Mouse (Mus musculus): ENCODE data around the gene Lrrc45. TPM values are rescaled to one million over a fixed set of nuclear protein-coding genes. Genes with fewer than 3 reads are reported as not detected.
"Not testable (repeated sequence)": the region's sequence is repeated elsewhere in the genome, so short reads cannot be mapped to it uniquely, and the experiment has no call there.

Gene Lrrc45
- polyA plus RNA-seq, 1 experiment from 2014 or later: 27.5 TPM

DNA sequence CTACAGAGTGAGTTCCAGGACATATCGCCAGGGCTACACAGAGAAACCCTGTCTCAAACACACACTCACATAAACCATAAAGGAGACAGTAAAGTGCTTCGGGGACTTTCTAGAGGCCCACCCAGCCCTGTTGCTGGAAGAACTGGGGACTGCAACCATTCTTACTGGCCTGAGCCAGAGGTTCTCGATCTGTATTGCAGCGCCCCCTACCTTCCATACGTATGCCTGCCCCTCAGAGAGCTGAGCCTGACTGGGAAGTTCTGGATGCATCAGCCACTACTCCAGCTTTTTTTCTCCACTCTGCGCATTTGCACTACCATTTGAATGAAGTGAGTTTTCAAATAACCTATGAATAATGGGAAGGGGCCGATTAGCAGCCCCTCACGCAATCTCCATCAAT lies 35.7 kb downstream of the Lrrc45 start:
- H3K9ac ChIP-seq: no peak overlapping the region
- ATAC-seq (replicated peaks; ENCODE audit: insufficient number of reproducible peaks, insufficient read depth, low FRiP score, low read depth): no peak
- no peak overlapping the region for H3K4me3 ChIP-seq
- no peaks in the 10 kb centered on the region for H3K4me1 ChIP-seq (replicated peaks)
- no peak overlapping the region for H3K27ac ChIP-seq
- no peak overlapping the region for H3K4me2 ChIP-seq
- H3K27me3 ChIP-seq: 0 out of 2 replicates have a peak, but pooled peaks cover 3% of the 10 kb centered on the region
- H3K36me3 ChIP-seq: no peaks in the 10 kb centered on the region
- WGBS: 58% methylated on average over 8 of the region's 8 CpGs
- no peaks in the 10 kb centered on the region for H3K9me3 ChIP-seq (replicated peaks)

- no peaks in the 10 kb centered on the region for H3K9me3 ChIP-seq (replicated peaks)
- 0 out of 2 replicates have a peak, but pooled peaks cover 3% of the 10 kb centered on the region for H3K27me3 ChIP-seq
- no peak overlapping the region for H3K4me2 ChIP-seq
- H3K4me1 ChIP-seq (replicated peaks): no peaks in the 10 kb centered on the region
- no peak overlapping the region for H3K9ac ChIP-seq
- WGBS: 65% methylated on average over 4 of the region's 4 CpGs
- no peak for ATAC-seq (replicated peaks; ENCODE audit: insufficient number of reproducible peaks, insufficient read depth, low FRiP score, low read depth)
- H3K27ac ChIP-seq: no peak overlapping the region
- H3K36me3 ChIP-seq: no peaks in the 10 kb centered on the region
- H3K4me3 ChIP-seq: no peak overlapping the region
Observed at GRCm38 (mm10) chr11:120751606-120752005, 37.9 kb downstream of the Lrrc45 start.

DNA sequence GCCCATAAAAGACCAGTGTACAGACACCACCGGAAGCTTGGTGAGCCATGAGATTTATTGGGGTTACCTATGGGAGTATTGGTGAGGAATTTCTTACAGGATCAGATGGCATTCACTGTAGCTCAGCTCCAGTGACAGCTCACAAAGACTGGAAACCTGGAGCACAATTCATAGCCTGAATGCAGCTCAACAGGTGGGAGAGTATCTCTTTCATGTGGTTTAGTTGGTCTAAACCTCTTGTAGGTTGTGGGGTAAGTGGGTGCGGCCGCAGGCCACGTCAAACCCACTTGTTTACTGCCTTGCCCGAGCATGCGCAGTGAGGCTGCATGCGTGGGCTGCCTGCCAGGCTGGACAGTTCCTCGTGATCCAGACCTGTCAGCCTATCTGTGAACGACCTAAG lies 46.5 kb downstream of the Lrrc45 start:
- Histone ChIP-seq H3K4me2 (no peak overlapping the region), H3K4me3 (no peak overlapping the region), H3K9me3 (replicated peaks) (0 out of 2 replicates have a peak, but pooled peaks cover 10% of the 10 kb centered on the region), H3K4me1 (replicated peaks) (peaks cover 11% of the 10 kb centered on the region), H3K36me3 (no peaks in the 10 kb centered on the region), H3K27me3 (peaks cover 12% of the 10 kb centered on the region; the same call in 1 of the 2 replicates), H3K27ac (no peak overlapping the region), H3K9ac (no peak overlapping the region)
- no peak for ATAC-seq (replicated peaks; ENCODE audit: insufficient number of reproducible peaks, insufficient read depth, low FRiP score, low read depth)
- 71% methylated on average over 9 of the region's 9 CpGs for WGBS

DNA sequence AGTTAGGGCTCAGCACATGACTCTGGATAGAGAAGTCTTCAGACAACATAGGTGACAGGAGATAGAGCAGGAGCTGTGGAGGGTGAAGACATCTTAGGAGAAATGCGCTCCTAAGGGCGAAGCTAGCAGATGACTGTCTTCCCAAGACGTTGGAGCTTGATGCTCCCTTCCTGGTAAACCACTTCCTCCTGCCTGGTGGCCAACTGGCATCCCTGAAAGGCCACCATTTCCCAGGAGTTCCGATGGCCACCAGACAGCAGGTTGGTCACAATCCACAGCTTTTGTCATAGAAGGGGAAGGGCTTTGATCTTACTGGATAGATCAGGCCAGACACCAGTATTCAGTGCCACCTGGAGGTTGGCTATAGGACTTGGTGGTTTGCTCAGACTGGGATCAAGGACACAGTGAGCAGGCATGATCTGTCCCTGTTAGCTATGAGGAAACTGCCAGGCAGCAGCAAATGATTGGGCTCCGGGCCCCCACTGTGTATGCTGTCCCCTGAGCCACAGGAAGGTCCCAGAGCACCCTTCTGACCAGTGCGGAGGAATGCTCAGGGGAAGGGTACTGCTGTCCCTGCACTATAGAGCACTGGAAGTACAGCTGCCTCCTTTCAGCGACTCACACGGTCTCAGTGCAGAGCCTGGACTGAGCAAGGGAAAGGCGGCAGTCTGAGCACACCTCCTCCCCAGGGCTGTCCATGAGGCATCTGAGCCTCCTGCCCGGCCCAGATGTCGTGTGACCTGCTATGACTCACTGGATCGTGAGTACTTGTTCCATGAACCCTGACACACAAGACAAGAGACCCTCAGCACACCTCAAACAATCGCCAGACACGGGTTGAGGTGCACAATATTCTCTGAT lies 48.3 kb downstream of the Lrrc45 start:
- Histone ChIP-seq H3K9me3 (replicated peaks) (0 out of 2 replicates have a peak, but pooled peaks cover 10% of the 10 kb centered on the region), H3K4me3 (peak overlapping the region; percentile 22; the same call in 1 of the 2 replicates), H3K9ac (peak overlapping the region; percentile 28; the same call in 1 of the 2 replicates), H3K27ac (no peak overlapping the region), H3K36me3 (no peaks in the 10 kb centered on the region), H3K4me1 (replicated peaks) (peaks cover 11% of the 10 kb centered on the region), H3K27me3 (peaks cover 17% of the 10 kb centered on the region), H3K4me2 (peak overlapping the region; percentile 53)
- 0 out of 2 replicates have a peak, but pooled peaks have one; percentile 36 for ATAC-seq (replicated peaks; ENCODE audit: insufficient number of reproducible peaks, insufficient read depth, low FRiP score, low read depth)
- 53% methylated on average over 14 of the region's 14 CpGs for WGBS

DNA sequence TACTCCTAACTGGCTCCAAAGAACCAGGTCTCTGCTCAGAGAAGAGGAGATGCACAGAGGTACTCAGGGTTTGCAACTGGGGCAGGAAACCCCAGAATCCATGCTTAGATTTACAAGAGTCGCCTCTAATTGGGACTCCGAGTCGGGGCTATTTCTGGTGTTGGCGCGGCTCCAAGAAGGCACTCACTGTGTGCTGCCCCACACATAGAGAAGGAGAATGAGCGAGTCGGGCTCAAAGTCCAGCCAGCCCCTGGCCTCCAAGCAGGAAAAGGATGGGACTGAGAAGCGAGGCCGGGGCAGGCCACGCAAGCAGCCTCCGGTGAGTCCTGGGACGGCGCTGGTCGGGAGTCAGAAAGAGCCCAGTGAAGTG lies 48.9 kb downstream of the Lrrc45 start, which contains the start of gene Hmga1b:
Gene Hmga1b (plus strand): TSS at position 123 of the 370 bp plus-strand sequence.
- 0 out of 2 replicates have a peak, but pooled peaks have one; percentile 12 for ATAC-seq (replicated peaks; ENCODE audit: insufficient number of reproducible peaks, insufficient read depth, low FRiP score, low read depth)
- H3K27ac ChIP-seq, H3K36me3 ChIP-seq: not testable (repeated sequence)
- Histone ChIP-seq H3K9me3 (replicated peaks) (0 out of 2 replicates have a peak, but pooled peaks cover 10% of the 10 kb centered on the region), H3K9ac (peak within 1 kb of the TSS; percentile 28; the same call in 1 of the 2 replicates), H3K4me2 (peak within 1 kb of the TSS; percentile 53), H3K4me3 (peak within 1 kb of the TSS; percentile 22), H3K4me1 (replicated peaks) (peaks cover 11% of the 10 kb centered on the region), H3K27me3 (peaks cover 17% of the 10 kb centered on the region)
- 16% methylated on average over 14 of the region's 14 CpGs for WGBS

DNA sequence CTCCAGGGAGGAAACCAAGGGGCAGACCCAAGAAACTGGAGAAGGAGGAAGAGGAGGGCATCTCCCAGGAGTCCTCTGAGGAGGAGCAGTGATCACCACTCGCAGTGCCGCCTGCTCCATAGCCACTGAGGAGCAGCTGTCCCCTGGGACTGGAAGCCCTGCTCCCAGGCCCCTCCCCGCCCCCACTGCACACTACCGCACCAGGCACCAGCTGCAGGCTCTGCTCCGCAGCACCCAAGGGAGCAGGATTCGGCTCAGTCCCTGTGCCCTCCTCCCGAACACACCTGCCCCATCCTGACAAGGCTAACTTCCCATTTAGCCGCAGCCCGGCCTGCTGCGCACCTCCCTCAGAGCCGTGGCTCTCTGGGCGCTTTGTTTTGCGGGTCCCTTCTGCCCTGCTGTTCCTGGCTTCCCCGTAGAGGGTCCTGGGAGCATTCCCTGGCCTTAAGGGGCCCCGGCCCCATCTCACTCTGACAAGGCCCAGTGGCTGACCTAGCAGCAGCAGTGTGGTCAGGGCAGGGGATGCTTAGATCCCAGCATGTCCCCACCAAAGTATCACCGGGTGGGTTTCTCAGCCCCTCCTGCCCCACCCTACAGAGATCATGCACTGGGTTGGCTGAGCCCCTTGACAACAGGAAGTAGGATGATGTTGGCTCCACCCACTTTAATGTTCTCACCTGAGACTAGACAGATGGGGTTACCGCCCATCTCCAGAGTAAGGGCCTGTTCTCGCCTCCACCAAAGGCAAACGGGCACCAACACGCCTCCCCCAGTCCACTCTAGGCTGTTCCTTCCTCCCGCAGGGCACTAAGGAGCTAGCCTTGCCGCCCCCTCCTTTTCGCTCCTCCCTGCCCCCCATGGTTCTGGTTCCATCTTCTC lies 49.6 kb downstream of the Lrrc45 start:
- H3K4me1 ChIP-seq (replicated peaks): peaks cover 11% of the 10 kb centered on the region
- not testable (repeated sequence) for H3K9ac ChIP-seq; H3K9me3 ChIP-seq (replicated peaks); H3K27ac ChIP-seq; H3K36me3 ChIP-seq
- H3K4me2 ChIP-seq: peak overlapping the region; percentile 53
- H3K27me3 ChIP-seq: peaks cover 17% of the 10 kb centered on the region
- peak overlapping the region; percentile 22 for H3K4me3 ChIP-seq
- 13% methylated on average over 8 of the region's 23 CpGs for WGBS
- ATAC-seq (replicated peaks; ENCODE audit: insufficient number of reproducible peaks, insufficient read depth, low FRiP score, low read depth): peak; percentile 12; the same call in 1 of the 2 replicates

DNA sequence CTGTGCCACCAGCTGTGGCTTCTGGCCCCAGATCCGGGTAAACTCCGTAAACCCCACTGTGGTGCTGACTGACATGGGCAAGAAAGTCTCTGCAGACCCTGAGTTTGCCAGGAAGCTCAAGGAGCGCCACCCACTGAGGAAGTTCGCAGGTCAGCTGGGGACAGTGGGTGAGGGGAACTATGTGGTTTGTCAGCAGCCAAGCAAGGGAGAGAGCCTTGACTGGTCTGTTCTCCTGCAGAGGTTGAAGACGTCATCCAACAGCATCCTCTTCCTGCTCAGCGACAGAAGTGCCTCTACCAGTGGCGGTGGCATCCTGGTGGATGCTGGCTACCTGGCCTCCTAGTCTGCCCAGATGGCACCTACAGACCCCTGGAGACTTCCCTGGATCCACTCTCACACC lies 53.3 kb downstream of the Lrrc45 start:
- not testable (repeated sequence) for ATAC-seq (replicated peaks; ENCODE audit: insufficient number of reproducible peaks, insufficient read depth, low FRiP score, low read depth); H3K27ac ChIP-seq; H3K36me3 ChIP-seq; H3K4me3 ChIP-seq; H3K9me3 ChIP-seq (replicated peaks); H3K4me2 ChIP-seq; H3K4me1 ChIP-seq (replicated peaks); H3K9ac ChIP-seq
- H3K27me3 ChIP-seq: peaks cover 12% of the 10 kb centered on the region
- WGBS: 64% methylated on average over 4 of the region's 7 CpGs

DNA sequence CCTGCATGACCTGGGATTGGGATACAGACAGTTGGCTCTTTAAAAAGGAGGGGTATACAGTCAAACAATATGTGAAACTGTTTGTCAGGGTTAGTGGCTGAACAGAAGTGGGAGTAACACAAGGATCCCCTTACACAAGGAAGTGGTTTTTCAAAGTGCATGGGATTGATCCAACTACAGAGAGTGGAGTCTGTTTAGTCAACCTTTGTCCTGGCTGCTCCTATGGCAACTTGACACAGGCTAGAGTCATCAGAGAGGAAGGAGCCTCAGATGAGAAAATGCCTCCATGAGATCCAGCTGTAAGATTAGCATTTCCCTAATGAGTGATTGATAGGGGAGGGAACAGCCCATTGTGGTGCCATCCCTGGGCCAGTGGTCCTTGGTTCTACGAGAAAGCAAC lies 54.5 kb downstream of the Lrrc45 start:
- WGBS: 73% methylated on average over 1 of the region's 1 CpGs
- ATAC-seq (replicated peaks; ENCODE audit: insufficient number of reproducible peaks, insufficient read depth, low FRiP score, low read depth): no peak
- H3K27ac ChIP-seq: no peak overlapping the region

More for the DNA sequence above, 54.5 kb downstream of the Lrrc45 start:
- no peak overlapping the region for H3K4me3 ChIP-seq
- H3K36me3 ChIP-seq: no peaks in the 10 kb centered on the region
- no peak overlapping the region for H3K9ac ChIP-seq
- H3K4me1 ChIP-seq (replicated peaks): no peaks in the 10 kb centered on the region
- H3K9me3 ChIP-seq (replicated peaks): no peaks in the 10 kb centered on the region
- H3K4me2 ChIP-seq: no peak overlapping the region
- H3K27me3 ChIP-seq: peaks cover 7% of the 10 kb centered on the region; the same call in 1 of the 2 replicates

Other genes starting within 250 kb of the Lrrc45 start
- gene Arl16, start 246.3 kb upstream of the Lrrc45 start, polyA plus RNA-seq (2015; fragmentation: Nextera tagmentation; extraction: Ambion mirVana): 26.7 and 37.5 TPM in 2 replicates
- 203 and 218 TPM in 2 replicates for gene Mrpl12, start 229.3 kb upstream of the Lrrc45 start, polyA plus RNA-seq (2015; fragmentation: Nextera tagmentation; extraction: Ambion mirVana)
- gene Slc25a10, start 222.1 kb upstream of the Lrrc45 start, polyA plus RNA-seq (2015; fragmentation: Nextera tagmentation; extraction: Ambion mirVana): 32.1 and 45.0 TPM in 2 replicates
- gene Gcgr, start 183.2 kb upstream of the Lrrc45 start, polyA plus RNA-seq (2015; fragmentation: Nextera tagmentation; extraction: Ambion mirVana): 2.7 and 2.8 TPM in 2 replicates
- 119 and 143 TPM in 2 replicates for gene Mcrip1, start 164.2 kb upstream of the Lrrc45 start, polyA plus RNA-seq (2015; fragmentation: Nextera tagmentation; extraction: Ambion mirVana)
- 0.50 and 7.6 TPM in 2 replicates for gene Ppp1r27, start 162.8 kb upstream of the Lrrc45 start, polyA plus RNA-seq (2015; fragmentation: Nextera tagmentation; extraction: Ambion mirVana)
- gene P4hb, start 140.7 kb upstream of the Lrrc45 start, polyA plus RNA-seq (2015; fragmentation: Nextera tagmentation; extraction: Ambion mirVana): 357 and 484 TPM in 2 replicates
- gene Arhgdia, start 132.3 kb upstream of the Lrrc45 start, polyA plus RNA-seq (2015; fragmentation: Nextera tagmentation; extraction: Ambion mirVana): 345 and 458 TPM in 2 replicates
- gene Alyref, start 115.6 kb upstream of the Lrrc45 start, polyA plus RNA-seq (2015; fragmentation: Nextera tagmentation; extraction: Ambion mirVana): 238 and 262 TPM in 2 replicates
- gene Anapc11, start 115.5 kb upstream of the Lrrc45 start, polyA plus RNA-seq (2015; fragmentation: Nextera tagmentation; extraction: Ambion mirVana): 175 and 182 TPM in 2 replicates
- gene Npb, start 105.4 kb upstream of the Lrrc45 start, polyA plus RNA-seq (2015; fragmentation: Nextera tagmentation; extraction: Ambion mirVana): 11.7 and 13.0 TPM in 2 replicates
- gene Pcyt2, start 96.0 kb upstream of the Lrrc45 start, polyA plus RNA-seq (2015; fragmentation: Nextera tagmentation; extraction: Ambion mirVana): 80.3 and 111 TPM in 2 replicates
- 17.6 and 25.1 TPM in 2 replicates for gene Sirt7, start 88.7 kb upstream of the Lrrc45 start, polyA plus RNA-seq (2015; fragmentation: Nextera tagmentation; extraction: Ambion mirVana)
- 17.8 and 21.2 TPM in 2 replicates for gene Mafg, start 80.3 kb upstream of the Lrrc45 start, polyA plus RNA-seq (2015; fragmentation: Nextera tagmentation; extraction: Ambion mirVana)
- 17.1 and 23.5 TPM in 2 replicates for gene Pycr1, start 70.2 kb upstream of the Lrrc45 start, polyA plus RNA-seq (2015; fragmentation: Nextera tagmentation; extraction: Ambion mirVana)
- gene Myadml2, start 65.8 kb upstream of the Lrrc45 start, polyA plus RNA-seq (2015; fragmentation: Nextera tagmentation; extraction: Ambion mirVana): 13.2 and 15.4 TPM in 2 replicates
- gene Notum, start 52.8 kb upstream of the Lrrc45 start, polyA plus RNA-seq (2015; fragmentation: Nextera tagmentation; extraction: Ambion mirVana): 1.5 and 2.7 TPM in 2 replicates
- 90.4 and 110 TPM in 2 replicates for gene Aspscr1, start 41.0 kb upstream of the Lrrc45 start, polyA plus RNA-seq (2015; fragmentation: Nextera tagmentation; extraction: Ambion mirVana)
- 105 and 111 TPM in 2 replicates for gene Cenpx, start 187 bp upstream of the Lrrc45 start, polyA plus RNA-seq (2015; fragmentation: Nextera tagmentation; extraction: Ambion mirVana)
- gene Rac3, start 7.5 kb downstream of the Lrrc45 start, polyA plus RNA-seq (2015; fragmentation: Nextera tagmentation; extraction: Ambion mirVana): 7.8 and 17.0 TPM in 2 replicates
- gene Dcxr, start 13.4 kb downstream of the Lrrc45 start, polyA plus RNA-seq (2015; fragmentation: Nextera tagmentation; extraction: Ambion mirVana): 7.0 and 16.7 TPM in 2 replicates
- 11.4 and 46.0 TPM in 2 replicates for gene Cbr2, start 18.2 kb downstream of the Lrrc45 start, polyA plus RNA-seq (2015; fragmentation: Nextera tagmentation; extraction: Ambion mirVana)
- gene Hmga1b, start 48.9 kb downstream of the Lrrc45 start, polyA plus RNA-seq (2015; fragmentation: Nextera tagmentation; extraction: Ambion mirVana): 2.1 and 2.8 TPM in 2 replicates
- gene Rfng, start 70.3 kb downstream of the Lrrc45 start, polyA plus RNA-seq (2015; fragmentation: Nextera tagmentation; extraction: Ambion mirVana): 21.1 and 30.8 TPM in 2 replicates
- 113 and 134 TPM in 2 replicates for gene Gps1, start 70.3 kb downstream of the Lrrc45 start, polyA plus RNA-seq (2015; fragmentation: Nextera tagmentation; extraction: Ambion mirVana)
- 36.9 and 50.0 TPM in 2 replicates for gene Dus1l, start 82.5 kb downstream of the Lrrc45 start, polyA plus RNA-seq (2015; fragmentation: Nextera tagmentation; extraction: Ambion mirVana)
- 17.0 and 31.7 TPM in 2 replicates for gene Fasn, start 110.6 kb downstream of the Lrrc45 start, polyA plus RNA-seq (2015; fragmentation: Nextera tagmentation; extraction: Ambion mirVana)
- gene Ccdc57, start 218.9 kb downstream of the Lrrc45 start, polyA plus RNA-seq (2015; fragmentation: Nextera tagmentation; extraction: Ambion mirVana): 3.5 and 4.5 TPM in 2 replicates
- 158 and 159 TPM in 2 replicates for gene Slc16a3, start 234.6 kb downstream of the Lrrc45 start, polyA plus RNA-seq (2015; fragmentation: Nextera tagmentation; extraction: Ambion mirVana)